Mouse (Mus musculus): Measurements from ENCODE around the gene Sbsn. TPM values are rescaled to one million over a fixed set of nuclear protein-coding genes. Genes with fewer than 3 reads are reported as not detected.

Sbsn gene
- polyA plus RNA-seq, 1 experiment, result 0.69 TPM

DNA sequence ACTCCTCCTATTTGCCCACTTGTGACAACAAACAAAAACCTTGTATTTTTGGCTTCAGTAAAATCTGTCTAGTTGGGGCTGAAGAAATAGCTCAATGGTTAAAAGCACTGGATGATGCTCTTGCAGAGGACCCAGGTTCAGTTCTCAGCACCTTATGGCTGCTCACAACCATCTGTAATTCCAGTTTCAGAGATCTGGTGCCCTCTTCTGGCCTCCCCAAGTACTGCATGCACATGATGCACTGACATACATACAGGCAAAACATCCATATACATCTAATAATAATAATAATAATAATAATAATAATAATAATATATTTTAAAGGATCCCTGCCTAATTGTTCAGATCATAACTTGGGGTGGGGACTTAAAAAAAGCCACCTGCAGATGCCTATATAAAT, 49.4 kb downstream of the Sbsn start:
- DNase-seq (ENCODE audit: low read depth, low spot score), result no peak

DNA sequence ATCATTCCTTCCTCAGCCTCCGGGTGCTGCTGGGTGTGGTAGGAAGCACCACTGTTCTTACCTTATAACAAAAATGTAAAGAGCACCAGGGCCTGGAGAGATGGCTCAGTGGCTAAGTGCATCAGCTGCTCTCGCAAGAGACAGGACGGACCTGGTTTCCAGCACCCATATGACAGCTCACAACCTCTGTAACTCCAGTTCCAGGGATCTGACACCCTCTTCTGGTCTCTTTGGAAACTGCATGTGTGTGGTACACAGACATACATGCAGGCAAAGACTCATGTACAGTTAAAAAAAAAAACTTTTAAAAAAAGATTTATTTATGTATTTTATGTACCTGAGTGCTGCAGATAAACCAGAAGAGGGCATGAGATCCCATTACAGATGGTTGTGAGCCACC, 52.0 kb downstream of the Sbsn start:
- WGBS, result 94% methylated on average over 3 of the region's 3 CpGs
- no peak for DNase-seq (ENCODE audit: low read depth, low spot score)

DNA sequence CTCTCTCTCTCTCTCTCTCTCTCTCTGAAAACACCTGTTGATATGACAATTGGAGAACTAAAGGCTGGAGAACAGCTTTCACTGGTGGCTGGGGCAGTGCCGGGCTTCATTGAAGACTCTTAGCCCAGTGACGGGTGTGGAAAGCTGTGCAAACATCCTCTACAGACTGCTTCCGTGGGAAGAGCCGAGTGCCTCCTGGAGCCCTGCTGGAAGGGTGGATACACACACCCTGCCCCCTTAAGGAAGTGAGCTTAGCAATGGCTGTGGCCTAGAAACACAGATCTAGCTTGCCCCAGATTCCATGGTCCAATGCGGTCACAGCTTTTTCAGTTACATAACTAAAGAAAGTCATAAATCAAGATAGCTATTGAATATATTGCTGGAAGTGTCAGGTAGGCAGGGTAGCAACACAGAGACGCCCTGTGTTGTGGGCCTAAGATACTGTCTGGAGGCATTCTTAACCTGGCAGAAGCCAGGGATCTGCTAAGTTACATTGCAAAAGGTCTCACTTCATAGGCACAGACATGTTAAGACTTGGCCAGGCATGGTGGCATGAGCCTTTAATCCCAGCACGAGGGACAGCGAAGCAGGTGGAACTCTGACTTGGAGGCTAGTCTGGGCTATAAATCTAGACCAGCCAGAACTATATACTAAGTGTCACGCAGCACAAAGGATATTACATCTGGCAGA, 52.9 kb downstream of the Sbsn start:
- WGBS, result 28% methylated on average over 9 of the region's 9 CpGs
- DNase-seq (ENCODE audit: low read depth, low spot score), result peak; percentile 69

Other genes starting within 250 kb of the Sbsn start
- 5.1 and 9.4 TPM in 2 replicates for gene Arhgap33, start 216.4 kb upstream of the Sbsn start, polyA plus RNA-seq (2012; rRNA removed)
- 84.8 and 94.7 TPM in 2 replicates for gene Hspb6, start 199.3 kb upstream of the Sbsn start, polyA plus RNA-seq (2012; rRNA removed)
- 4.3 and 7.3 TPM in 2 replicates for gene Proser3, start 199.2 kb upstream of the Sbsn start, polyA plus RNA-seq (2012; rRNA removed)
- gene Lin37, start 191.6 kb upstream of the Sbsn start, polyA plus RNA-seq (2012; rRNA removed), result 44.9 and 45.8 TPM in 2 replicates
- 46.2 and 48.2 TPM in 2 replicates for gene U2af1l4, start 188.2 kb upstream of the Sbsn start, polyA plus RNA-seq (2012; rRNA removed)
- 2.1 TPM in 2 replicates for gene Gm49396, start 188.1 kb upstream of the Sbsn start, polyA plus RNA-seq (2012; rRNA removed)
- gene Psenen, start 187.8 kb upstream of the Sbsn start, polyA plus RNA-seq (2012; rRNA removed), result 186 and 239 TPM in 2 replicates
- gene Igflr1, start 186.0 kb upstream of the Sbsn start, polyA plus RNA-seq (2012; rRNA removed), result 9.2 and 10.3 TPM in 2 replicates
- gene Kmt2b, start 162.7 kb upstream of the Sbsn start, polyA plus RNA-seq (2012; rRNA removed), result 31.5 and 37.2 TPM in 2 replicates
- gene Zbtb32, start 152.6 kb upstream of the Sbsn start, polyA plus RNA-seq (2012; rRNA removed), result 2.1 and 2.2 TPM in 2 replicates
- 6.7 and 8.0 TPM in 2 replicates for gene Upk1a, start 138.6 kb upstream of the Sbsn start, polyA plus RNA-seq (2012; rRNA removed)
- gene Cox6b1, start 125.3 kb upstream of the Sbsn start, polyA plus RNA-seq (2012; rRNA removed), result 933 and 1,035 TPM in 2 replicates
- gene Etv2, start 115.6 kb upstream of the Sbsn start, polyA plus RNA-seq (2012; rRNA removed), result not detected in 2 replicates
- gene Rbm42, start 101.2 kb upstream of the Sbsn start, polyA plus RNA-seq (2012; rRNA removed), result 52.1 and 56.3 TPM in 2 replicates
- 10.0 and 12.7 TPM in 2 replicates for gene Haus5, start 86.5 kb upstream of the Sbsn start, polyA plus RNA-seq (2012; rRNA removed)
- not detected in 2 replicates for gene Pmis2, start 79.9 kb upstream of the Sbsn start, polyA plus RNA-seq (2012; rRNA removed)
- 0.79 and 1.9 TPM in 2 replicates for gene 2200002J24Rik, start 52.5 kb upstream of the Sbsn start, polyA plus RNA-seq (2012; rRNA removed)
- 0.71 and 1.2 TPM in 2 replicates for gene Atp4a, start 39.3 kb upstream of the Sbsn start, polyA plus RNA-seq (2012; rRNA removed)
- gene Tmem147, start 21.9 kb upstream of the Sbsn start, polyA plus RNA-seq (2012; rRNA removed), result 227 and 258 TPM in 2 replicates
- not detected in 2 replicates for gene Gapdhs, start 7.8 kb upstream of the Sbsn start, polyA plus RNA-seq (2012; rRNA removed)
- 3.4 and 4.9 TPM in 2 replicates for gene Dmkn, start 12.3 kb downstream of the Sbsn start, polyA plus RNA-seq (2012; rRNA removed)
- 0.41 TPM in 1 of 2 replicates, not detected in the other for gene Krtdap, start 36.4 kb downstream of the Sbsn start, polyA plus RNA-seq (2012; rRNA removed)
- 11.1 and 13.6 TPM in 2 replicates for gene Ffar2, start 72.3 kb downstream of the Sbsn start, polyA plus RNA-seq (2012; rRNA removed)
- gene Ffar3, start 104.7 kb downstream of the Sbsn start, polyA plus RNA-seq (2012; rRNA removed), result 1.6 and 2.7 TPM in 2 replicates
- 1.5 TPM in 2 replicates for gene Ffar1, start 110.1 kb downstream of the Sbsn start, polyA plus RNA-seq (2012; rRNA removed)
- gene Cd22, start 128.9 kb downstream of the Sbsn start, polyA plus RNA-seq (2012; rRNA removed), result 15.1 and 20.1 TPM in 2 replicates
- gene Mag, start 163.4 kb downstream of the Sbsn start, polyA plus RNA-seq (2012; rRNA removed), result 0.51 and 1.2 TPM in 2 replicates
- gene Hamp2, start 173.2 kb downstream of the Sbsn start, polyA plus RNA-seq (2012; rRNA removed), result 0.61 and 0.71 TPM in 2 replicates
- gene Hamp, start 192.6 kb downstream of the Sbsn start, polyA plus RNA-seq (2012; rRNA removed), result 1.7 and 3.2 TPM in 2 replicates
- gene Usf2, start 205.3 kb downstream of the Sbsn start, polyA plus RNA-seq (2012; rRNA removed), result 55.1 and 74.9 TPM in 2 replicates
- gene Lsr, start 222.0 kb downstream of the Sbsn start, polyA plus RNA-seq (2012; rRNA removed), result 392 and 435 TPM in 2 replicates
- gene Fam187b, start 222.3 kb downstream of the Sbsn start, polyA plus RNA-seq (2012; rRNA removed), result 12.1 and 13.5 TPM in 2 replicates